Mouse (Mus musculus) large intestine, adult 2 months (tissue): ENCODE data around the gene Trim33. TPM values are rescaled to one million over a fixed set of nuclear protein-coding genes. Genes with fewer than 3 reads are reported as not detected.

ENCODE experiments used
- DNase-seq: peaks from one replicate; pipeline ENCODE4 v3.0.0-alpha.2; 2012; ENCODE audit warnings: low read depth, low spot score
- WGBS: fragments of 180-500 bp; shearing (Covaris S2); methylation state at CpG from one replicate; pipeline ENCODE4 v1.1.7; 2018; 5-methylcytosine and 5-hydroxymethylcytosine counted together
- polyA plus RNA-seq: library from polyadenylated mRNA; depleted of rRNA; stranded (reverse); fragments of >200 nt; gene quantifications from 2 replicates; pipeline ENCODE4 v1.2.3, GENCODE M21; 2012

Gene Trim33
- polyA plus RNA-seq, 1 experiment, result 5.0 TPM

DNA sequence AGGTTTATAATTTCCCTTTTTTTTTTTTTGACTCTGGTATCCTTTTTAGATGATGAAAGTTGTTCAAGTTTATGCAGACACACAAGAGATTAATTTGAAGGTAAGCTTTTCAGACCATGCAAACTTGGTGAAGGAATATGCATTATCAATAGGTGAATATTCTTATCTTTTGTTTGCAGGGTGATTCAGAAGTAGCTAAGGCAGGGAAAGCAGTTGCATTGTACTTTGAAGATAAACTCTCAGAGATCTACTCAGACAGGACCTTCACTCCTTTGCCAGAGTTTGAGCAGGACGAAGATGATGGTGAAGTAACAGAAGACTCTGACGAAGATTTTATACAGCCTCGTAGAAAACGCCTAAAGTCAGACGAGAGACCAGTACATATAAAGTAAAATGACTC, 74.4 kb downstream of the Trim33 start:
- WGBS, result 89% methylated on average over 5 of the region's 5 CpGs
- no peak for DNase-seq

DNA sequence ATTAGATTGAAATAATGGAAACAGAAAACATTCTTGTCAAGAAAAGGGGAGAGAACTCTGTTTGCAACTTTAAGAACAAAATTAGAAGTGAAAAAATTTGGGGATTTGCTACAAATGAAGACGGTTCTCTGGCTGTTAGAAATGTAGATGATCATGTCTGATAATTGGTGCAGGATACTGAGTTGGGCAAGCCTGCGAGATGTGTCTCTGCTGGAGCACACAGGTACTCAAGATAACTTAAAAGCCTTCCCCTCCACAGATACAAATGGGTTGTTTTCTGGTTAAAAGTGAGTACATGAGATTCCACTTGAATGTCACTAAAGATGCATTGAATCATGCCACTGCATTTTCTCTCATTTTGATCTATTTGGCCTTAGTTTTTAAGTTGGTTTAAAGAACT, 74.9 kb downstream of the Trim33 start:
- DNase-seq, result no peak
- 93% methylated on average over 2 of the region's 2 CpGs for WGBS

DNA sequence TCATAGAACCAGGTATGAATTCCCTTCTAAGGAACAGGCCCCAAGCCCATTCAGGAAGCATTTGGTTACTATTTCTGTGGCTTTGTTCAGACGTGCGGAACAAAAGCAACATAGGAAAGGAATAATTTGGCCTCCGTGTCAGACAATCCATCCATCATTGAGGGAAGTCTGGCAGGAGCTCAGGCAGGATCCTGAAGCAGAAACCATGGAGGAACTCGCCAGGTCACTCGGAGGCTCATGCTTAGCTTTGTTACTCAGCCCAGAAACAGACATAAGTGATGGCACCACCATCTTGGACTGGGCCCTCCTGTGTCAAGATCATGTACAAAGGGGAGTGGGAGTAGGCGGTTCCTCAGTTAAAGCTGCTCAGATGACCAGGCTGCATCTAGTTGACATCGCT, 82.1 kb downstream of the Trim33 start:
- no peak for DNase-seq
- WGBS, result 92% methylated on average over 7 of the region's 7 CpGs

DNA sequence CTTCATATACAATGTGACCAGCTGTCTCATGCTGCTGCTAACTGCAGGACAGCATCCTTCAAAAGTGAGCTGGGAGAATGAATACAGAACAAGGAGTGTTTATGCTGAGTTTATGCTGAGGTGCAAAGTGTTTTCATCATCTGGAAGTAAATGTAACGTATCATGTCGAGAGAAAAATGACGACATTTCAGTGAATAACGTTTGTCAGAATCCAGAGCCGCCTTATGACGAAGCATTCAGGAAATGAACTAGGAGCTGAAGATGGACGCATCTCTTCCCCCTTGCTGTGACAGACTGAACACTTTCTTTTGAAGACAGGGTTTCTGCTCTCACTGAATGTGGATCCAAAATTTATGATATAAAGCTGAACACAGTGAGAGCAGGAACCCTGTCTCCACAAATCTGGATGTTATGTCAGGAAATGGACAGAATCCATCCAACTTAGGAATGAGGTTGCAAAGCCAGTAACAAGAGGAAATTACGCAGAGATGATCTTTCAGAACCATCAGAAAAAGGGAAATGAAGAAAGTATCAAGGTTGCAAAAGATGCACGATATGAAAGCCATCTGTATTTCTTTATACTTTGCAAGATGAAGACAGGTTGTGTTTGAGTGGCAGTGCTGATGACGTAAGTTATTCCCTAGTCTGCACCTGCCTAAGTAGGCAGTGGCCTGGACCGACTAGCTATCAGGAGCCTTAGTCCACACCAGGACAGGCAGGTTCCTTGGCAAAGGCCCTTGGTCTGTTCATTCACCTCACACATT, 85.3 kb downstream of the Trim33 start:
- DNase-seq, result no peak
- 78% methylated on average over 11 of the region's 11 CpGs for WGBS

DNA sequence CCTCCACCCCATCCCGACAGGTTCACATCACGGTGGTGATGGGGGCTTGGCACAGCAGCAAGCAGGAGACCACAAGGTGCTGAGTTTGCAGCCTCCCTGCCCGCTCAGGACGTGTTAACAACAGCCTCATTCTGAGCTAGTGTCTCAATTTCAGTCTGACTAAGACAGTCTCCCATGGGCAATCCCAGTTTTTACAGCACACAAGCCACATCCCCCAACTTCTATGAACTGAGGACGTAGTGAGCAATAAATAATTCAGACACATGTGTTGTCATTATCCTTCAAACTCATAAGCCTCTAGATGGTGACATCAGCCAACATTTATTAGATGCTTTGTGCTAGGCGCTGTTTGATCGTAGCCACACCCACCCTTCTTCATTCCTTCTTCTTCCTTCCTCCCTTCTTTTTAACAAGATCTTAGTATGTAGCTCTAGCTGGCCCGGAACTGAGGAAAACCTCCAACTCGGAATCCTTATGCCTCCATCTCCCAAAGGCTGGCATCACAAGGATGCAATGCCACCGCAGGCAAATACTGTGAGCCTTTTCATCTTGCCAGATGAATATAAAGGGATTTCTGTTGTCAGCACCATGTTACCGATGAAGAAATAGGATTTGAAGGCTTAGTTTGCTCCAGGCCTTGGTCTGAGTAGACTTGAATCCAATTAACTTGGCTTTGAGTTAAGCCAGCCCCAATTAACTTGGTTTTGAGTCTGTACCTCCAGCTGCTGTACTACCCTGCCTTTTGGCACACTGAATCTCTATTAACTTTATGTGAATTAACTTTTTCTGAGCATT, 88.3 kb downstream of the Trim33 start:
- 56% methylated on average over 11 of the region's 11 CpGs for WGBS
- no peak for DNase-seq

DNA sequence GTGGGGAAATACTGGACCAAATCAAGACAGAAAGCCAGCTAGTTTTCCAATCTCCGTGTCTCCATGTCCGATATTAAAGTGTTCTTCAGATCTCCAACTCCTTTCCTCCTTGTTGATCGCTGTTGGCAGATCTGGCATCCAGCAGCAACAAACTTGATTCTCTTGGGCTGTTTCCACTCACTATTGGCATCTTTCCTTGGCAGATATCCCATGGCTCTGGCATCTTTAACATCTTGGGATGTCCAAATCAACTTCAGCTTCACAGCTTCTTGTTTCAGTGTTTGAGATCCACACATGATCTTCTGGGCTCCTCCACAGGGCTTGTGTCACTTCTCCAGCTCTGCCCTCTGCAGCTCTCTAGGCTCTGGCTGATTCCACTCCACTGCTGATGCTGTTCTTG, 89.6 kb downstream of the Trim33 start:
- 96% methylated on average over 3 of the region's 3 CpGs for WGBS
- no peak for DNase-seq

DNA sequence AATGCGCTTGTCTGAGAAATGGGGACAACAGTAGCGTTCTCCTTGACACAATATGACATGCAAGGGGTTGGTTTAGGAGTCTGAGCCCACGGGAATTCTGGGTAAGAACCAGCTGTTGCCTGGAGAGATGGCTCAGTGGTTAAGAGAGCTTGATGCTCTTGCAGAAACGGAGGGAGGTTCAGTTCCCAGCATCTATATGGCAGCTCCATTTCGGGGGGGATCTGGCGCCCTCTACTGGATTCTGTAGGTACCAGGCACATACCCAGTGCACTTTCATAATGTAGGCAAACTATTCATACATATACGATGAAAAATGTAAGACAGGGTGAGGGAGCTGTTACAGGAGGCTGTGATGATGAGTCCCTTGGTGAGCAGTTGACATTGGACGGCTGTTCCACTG, 94.9 kb downstream of the Trim33 start:
- DNase-seq, result no peak
- WGBS, result 42% methylated on average over 8 of the region's 8 CpGs

DNA sequence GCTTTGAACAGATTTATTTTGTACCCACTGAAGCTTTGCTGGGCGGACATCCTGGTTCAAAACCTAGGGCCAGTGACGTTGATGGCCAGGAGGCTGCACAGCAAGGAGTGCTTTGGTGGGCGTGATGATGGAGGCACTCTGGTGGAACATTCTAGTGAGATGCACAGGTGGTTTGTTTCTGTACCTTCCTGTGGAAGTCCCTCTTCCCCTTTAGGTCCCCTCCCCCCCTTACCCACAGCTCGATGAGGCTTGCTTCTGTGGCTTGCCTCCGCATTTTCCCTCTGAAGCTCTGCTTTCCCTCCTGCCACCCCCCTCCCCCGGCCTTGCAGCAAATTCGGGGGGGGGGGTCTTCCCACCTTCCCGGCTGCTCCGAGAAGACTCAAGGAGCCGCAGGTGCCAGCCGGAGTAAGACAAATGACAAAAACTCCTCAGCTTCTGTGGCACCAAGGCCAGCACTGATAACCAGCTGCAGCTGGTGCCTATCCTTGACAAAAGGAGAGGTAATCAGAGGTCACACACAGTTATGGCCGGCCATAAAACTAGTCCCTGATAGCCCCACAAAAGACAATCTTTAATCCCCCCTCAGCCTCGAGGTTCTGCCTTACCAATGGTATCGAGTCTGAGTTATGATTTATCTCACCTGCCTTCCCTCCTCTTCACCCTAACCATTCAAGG, 96.2 kb downstream of the Trim33 start:
- no peak for DNase-seq
- 28% methylated on average over 14 of the region's 14 CpGs for WGBS

DNA sequence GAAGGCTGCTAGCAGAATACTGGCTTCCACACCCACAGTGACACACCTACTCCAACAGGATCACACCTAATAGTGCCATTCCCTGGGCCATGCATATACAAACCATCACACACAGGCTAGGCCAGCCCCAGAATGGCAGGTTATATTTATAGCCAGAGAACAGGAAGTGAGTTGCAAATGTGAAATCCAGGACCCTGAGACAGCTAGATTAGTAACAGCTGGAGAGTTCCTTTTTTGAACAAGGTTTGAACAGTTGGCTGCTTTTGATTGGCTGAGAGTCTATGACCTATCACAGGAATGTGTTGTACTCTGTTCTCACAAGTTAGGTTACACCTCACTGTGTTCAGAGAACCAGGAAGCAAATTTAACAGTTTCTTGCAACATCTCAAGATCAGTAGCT, 98.9 kb downstream of the Trim33 start:
- no peak for DNase-seq

DNA sequence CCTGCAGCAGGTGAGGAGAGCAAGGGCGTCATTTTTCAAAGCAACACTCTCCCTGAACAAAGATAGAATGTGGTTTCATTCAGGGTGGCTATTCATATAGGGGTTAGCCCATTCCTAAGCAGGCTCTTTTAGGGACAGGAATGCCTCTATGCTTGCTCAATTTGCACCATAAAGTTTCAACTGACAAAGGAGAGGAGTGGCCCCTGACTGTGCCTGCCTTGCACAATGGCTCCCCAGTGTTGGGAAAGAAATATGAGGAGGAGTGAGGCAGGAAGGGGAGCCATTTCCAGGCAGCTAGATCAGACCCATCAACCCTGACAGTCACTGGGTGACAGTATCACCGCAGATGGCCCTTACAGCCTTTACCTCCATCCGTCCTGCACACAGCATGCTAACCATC, 100.3 kb downstream of the Trim33 start:
- DNase-seq, result no peak
- WGBS, result 80% methylated on average over 3 of the region's 3 CpGs

DNA sequence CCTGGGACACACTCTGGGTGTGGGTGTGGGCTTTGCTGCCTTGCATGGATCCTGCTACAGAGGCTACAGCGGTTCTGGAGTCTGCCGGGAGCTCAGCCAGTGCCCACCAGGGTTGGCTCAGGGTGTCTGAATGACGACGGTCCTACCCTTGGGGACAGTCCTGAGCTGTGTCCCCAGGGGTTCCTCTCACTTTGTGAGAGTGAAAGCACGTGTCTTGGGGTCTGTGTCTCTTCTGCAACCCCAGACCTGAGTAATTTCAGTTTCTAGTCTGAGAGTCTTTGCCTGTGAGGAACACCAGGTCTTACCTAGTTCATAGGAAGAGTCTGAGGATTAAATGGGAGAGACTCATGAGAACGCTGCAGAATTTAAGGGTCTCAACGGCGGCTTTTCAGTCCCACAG, 101.7 kb downstream of the Trim33 start:
- WGBS, result 93% methylated on average over 8 of the region's 8 CpGs
- DNase-seq, result no peak

DNA sequence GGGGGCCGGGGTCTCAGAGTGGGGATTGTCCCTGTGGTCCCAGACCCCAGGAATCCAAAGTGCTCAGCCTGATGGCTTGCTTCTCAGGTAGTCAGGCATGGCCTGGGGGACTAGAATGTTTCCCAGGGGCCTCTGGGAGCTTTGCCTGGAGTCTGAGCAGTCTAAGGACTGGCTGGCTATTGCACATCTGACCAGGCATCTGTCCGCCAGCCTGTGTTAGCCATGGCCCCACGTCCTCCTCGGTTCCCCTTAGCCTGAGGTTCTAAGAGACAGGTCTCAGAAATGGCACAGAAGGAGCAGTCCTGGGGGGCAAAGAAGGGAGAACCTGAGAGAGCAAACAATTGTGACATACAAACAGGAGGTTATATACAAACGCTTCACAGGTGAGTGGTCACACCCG, 102.3 kb downstream of the Trim33 start:
- 95% methylated on average over 6 of the region's 6 CpGs for WGBS
- no peak for DNase-seq

DNA sequence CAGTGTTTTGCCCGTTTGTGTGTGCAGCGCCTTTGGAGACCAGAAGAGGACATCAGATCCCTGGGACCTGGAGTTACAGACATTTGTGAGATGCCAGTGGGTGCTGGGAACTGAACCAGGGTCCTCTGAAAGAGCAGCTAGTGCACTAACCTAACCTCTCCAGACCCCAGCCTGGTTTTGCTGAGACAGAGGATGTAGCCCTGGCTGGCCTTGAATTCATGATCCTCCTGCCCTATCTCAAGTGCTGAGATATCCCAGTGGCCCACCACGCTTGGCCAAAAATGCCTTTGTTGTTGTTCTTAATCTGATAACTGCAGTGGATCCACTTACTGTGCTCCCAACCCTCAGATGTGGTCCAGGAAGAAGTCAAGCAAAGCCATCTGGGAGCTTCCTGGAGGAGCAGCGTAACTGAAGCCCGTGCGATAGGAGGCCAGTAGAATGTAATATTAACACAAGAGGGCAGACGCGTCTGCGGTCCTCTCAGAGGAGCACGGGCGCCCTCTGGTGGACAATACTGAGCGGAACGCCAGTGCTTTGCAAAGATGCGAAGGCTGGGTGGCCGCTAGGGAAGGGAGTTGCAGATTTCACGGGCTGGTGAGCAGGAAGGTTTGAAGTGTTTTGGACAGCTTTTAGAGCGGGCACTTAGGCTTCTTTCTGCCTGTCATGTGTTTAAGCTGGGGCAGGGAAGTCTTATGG, 103.9 kb downstream of the Trim33 start:
- 19% methylated on average over 17 of the region's 17 CpGs for WGBS

DNA sequence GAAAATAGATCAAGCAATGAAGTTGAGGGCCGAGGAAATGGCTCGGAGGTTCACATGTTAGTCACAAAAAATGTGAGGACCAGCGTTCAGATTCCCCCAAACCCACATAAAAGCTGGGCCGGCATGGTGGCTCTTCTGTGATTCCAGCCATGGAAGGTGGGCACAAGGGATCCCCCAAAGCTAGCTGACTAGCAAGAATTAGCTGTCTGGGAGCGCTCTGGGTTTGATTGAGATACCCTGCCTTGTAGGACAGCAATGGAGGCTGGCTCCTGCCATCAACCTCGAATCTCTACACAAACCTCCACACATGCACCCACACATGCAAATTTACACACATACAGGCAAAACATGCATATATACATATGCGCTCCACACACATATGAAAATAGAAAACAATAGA, 105.4 kb downstream of the Trim33 start:
- 87% methylated on average over 7 of the region's 7 CpGs for WGBS

More for the DNA sequence above, 103.9 kb downstream of the Trim33 start:
- DNase-seq, result peak; percentile 67

DNA sequence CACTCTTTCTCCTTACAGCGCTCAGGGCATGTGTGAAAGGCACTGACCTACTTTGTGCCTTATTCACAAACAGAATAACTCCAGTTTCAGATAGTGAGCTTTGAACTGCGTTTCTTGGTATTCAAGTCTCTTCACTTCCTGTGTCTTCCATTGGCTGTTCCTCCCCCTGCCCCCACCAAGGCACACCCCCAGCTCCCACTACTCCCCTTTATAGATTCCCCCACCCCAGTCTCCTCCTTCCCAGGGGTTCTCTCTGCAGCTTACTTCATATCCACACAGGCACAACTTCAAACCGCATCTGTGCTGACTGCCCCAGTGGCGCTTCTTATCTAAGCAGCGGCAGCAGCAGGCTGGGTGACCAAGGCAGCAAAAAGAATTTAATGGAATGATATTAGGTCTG, 105.9 kb downstream of the Trim33 start:
- DNase-seq, result no peak

More for the DNA sequence above, 105.4 kb downstream of the Trim33 start:
- no peak for DNase-seq

DNA sequence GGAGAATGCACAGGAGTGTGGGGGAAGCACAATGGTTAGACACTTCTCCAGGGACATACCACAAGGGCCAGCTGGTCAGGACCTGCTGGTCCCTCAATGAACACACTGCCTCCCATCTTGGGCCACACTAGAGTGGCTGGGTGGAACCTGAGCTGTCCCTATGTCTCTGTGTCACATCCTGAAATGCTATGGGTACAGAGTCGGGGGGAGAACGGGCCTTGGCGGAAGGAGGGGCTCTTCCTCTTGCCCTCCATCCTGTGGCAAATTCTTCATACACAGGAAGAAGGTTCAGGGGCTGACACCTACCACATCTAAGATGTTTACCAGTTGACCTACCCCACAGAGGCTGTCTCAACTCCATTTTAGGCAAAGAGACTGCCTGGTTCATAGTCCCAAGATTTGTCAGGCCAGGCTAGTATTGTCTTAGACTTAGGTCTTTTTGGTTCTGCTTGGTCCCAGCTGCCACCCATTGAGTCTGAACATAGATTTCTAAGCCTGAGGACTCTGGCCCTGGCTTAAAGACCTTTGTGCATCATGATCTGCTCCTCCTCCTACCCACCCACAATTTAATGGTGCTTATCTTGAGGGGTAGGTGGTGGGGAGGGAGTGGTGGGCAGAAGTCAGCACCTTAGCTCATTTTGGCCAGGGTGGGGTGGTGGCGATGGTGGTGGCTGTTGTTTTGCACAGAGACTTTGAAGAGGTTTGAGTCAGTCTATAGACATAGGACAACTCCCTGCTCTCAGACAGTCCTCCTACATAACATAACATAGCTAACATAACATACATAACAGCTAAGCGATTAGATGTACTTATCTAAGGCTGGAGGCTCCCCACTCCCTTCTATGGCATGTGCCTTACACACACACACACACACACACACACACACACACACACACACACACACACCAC, 106.5 kb downstream of the Trim33 start:
- WGBS, result 80% methylated on average over 5 of the region's 5 CpGs

More for the DNA sequence above, 105.9 kb downstream of the Trim33 start:
- 78% methylated on average over 5 of the region's 5 CpGs for WGBS

DNA sequence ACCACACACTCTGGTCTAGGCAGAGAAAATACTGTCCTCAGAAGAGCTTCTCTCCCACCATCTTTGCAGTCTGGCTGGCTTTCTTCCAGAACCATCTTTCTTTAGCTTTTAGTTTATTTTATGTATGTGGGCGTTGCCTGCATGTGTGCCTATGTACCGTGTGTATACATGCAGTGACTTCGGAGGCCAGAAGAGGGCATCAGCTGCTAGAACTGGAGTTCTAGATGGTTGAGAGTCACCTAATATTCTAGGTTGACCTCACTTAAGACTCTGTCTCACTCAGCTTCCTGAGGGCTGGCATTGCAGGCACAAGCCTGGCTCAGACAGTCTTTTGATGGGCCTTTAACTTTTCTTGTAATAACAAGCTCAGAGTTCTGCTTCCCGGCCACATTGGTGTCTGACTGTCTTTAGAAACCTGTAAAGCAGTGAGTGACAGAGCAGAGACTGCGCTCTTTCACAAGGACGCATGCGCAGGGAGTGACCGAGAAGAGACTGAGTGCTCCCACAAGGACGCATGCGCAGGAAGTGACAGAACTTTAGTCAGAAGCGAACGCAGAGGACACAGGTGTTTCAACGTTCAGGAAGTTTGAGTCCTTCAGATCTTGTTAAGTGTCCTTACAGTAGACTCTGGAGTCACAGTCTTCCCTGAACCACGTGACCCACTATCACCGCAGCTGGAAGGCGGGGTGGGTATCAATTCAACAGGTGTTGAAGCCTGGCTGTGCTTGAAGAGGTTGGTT, 107.4 kb downstream of the Trim33 start:
- 85% methylated on average over 16 of the region's 16 CpGs for WGBS
- DNase-seq, result no peak

More for the DNA sequence above, 106.5 kb downstream of the Trim33 start:
- DNase-seq, result no peak

DNA sequence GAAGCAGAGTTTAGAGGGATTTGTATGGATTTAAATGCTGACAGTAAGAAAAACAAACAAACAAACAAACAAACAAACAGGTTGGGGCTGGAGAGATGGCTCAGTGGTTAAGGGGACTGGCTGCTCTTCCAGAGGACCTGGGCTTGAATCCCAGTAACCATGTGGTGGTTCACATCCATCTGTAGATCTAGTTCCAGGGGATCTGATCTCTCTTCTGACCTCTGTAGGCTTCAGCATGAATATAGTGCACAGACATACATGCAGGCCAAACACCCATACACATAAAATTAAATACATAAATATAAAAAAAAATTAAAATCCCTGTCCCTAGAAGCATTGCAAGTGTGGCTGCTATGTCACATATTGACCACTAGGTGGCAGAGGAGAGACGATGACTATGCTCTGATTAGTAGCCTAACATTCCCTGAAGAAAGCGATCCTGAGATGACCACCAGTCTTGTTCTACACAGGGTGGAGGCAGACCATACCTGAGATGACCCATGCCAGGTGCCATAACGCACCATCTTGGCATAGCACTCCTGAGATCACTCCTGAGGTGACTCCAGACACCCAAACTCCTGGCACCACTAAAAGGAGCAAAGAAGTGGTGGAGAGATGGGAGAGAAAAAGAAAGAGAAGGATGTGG, 113.6 kb downstream of the Trim33 start:
- 7% methylated on average over 3 of the region's 3 CpGs for WGBS
- no peak for DNase-seq
